Mouse (Mus musculus) hindbrain, embryonic 16.5 days (tissue): ENCODE data around the gene Abhd17b. TPM values are rescaled to one million over a fixed set of nuclear protein-coding genes. Genes with fewer than 3 reads are reported as not detected.

Source experiments
- ATAC-seq: fragments of 200-750 bp; cut with Nextera tagmentation; 2 replicates; pipeline ENCODE4 v1.8.0; 2017; ENCODE audit warnings: moderate TSS enrichment, moderate library complexity
- H3K27ac ChIP-seq: fragments of 300-500 bp; sonication (generic); 2 replicates; pipeline ENCODE4 v1.5.1; 2014; ENCODE audit warnings: low read depth, mild to moderate bottlenecking, control low read depth, low read length, moderate library complexity
- H3K27me3 ChIP-seq: fragments of 300-500 bp; sonication (generic); replicated peaks from 2 replicates; pipeline ENCODE4 v1.6.1; 2014; ENCODE audit warnings: low read length; ENCODE audit not compliant: control insufficient read depth, insufficient read depth
- H3K36me3 ChIP-seq: fragments of 300-500 bp; sonication (generic); 2 replicates; pipeline ENCODE4 v1.6.1; 2014; ENCODE audit warnings: mild to moderate bottlenecking, low read length, moderate library complexity, mixed read lengths; ENCODE audit not compliant: control insufficient read depth, insufficient read depth
- H3K4me1 ChIP-seq: fragments of 300-500 bp; sonication (generic); 2 replicates; pipeline ENCODE4 v1.6.1; 2014; ENCODE audit warnings: low read depth, low read length; ENCODE audit not compliant: control insufficient read depth, insufficient read depth
- H3K4me2 ChIP-seq: fragments of 300-500 bp; sonication (generic); 2 replicates; pipeline ENCODE4 v1.6.1; 2014; ENCODE audit warnings: mild to moderate bottlenecking, low read length, control low read depth, moderate library complexity
- H3K4me3 ChIP-seq: fragments of 300-500 bp; sonication (generic); 2 replicates; pipeline ENCODE4 v1.5.1; 2014; ENCODE audit warnings: mild to moderate bottlenecking, low read length, control low read depth, moderate library complexity
- H3K9ac ChIP-seq: fragments of 300-500 bp; sonication (generic); 2 replicates; pipeline ENCODE4 v1.6.1; 2014; ENCODE audit warnings: low read depth, mild to moderate bottlenecking, control low read depth, low read length, moderate library complexity
- H3K9me3 ChIP-seq: fragments of 300-500 bp; sonication (generic); 2 replicates; pipeline ENCODE4 v1.6.1; 2014; ENCODE audit warnings: mild to moderate bottlenecking, low read length, moderate library complexity; ENCODE audit not compliant: control insufficient read depth
- WGBS: fragments of 180-500 bp; shearing (Covaris S2); extraction: QIAGEN DNeasy Blood & Tissue Kit; methylation state at CpG from one replicate; pipeline ENCODE4 v1.1.7; 2014; 5-methylcytosine and 5-hydroxymethylcytosine counted together
- polyA plus RNA-seq: library from polyadenylated mRNA; unstranded; fragments of >200 nt; fragmentation: Nextera tagmentation; extraction: Ambion mirVana; gene quantifications from 2 replicates; pipeline ENCODE4 v1.2.1, GENCODE M21; 2015

Gene Abhd17b
- polyA plus RNA-seq, 1 experiment from 2014 or later = 27.6 TPM

DNA sequence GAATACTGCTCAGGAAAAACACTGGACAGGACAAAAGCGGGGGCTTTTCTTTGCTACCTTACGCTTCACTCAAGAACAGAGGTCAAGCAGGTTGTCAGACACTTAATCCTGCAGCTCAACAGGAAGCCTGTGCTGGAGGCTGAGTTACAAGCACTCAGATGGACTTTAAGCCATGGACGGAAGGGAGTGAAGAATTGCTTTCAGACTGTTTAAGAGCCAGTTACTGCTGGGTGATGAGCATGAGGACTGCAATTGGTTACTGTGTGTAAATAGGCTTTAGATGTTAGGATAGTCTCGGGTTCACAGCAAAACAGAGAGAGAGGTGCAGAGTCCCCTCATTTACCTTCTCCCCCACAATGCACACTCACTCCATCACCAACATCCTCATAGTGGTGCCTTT is 7.7 kb upstream of the Abhd17b start:
- no peaks in the 10 kb centered on the region for H3K36me3 ChIP-seq
- no peak for ATAC-seq
- H3K27me3 ChIP-seq = no peaks in the 10 kb centered on the region
- 83% methylated on average over 4 of the region's 4 CpGs for WGBS
- H3K4me1 ChIP-seq = no peaks in the 10 kb centered on the region
- H3K27ac ChIP-seq = no peak overlapping the region
- H3K4me2 ChIP-seq = no peak overlapping the region
- no peak overlapping the region for H3K4me3 ChIP-seq
- H3K9ac ChIP-seq = no peak overlapping the region
- H3K9me3 ChIP-seq = no peaks in the 10 kb centered on the region

DNA sequence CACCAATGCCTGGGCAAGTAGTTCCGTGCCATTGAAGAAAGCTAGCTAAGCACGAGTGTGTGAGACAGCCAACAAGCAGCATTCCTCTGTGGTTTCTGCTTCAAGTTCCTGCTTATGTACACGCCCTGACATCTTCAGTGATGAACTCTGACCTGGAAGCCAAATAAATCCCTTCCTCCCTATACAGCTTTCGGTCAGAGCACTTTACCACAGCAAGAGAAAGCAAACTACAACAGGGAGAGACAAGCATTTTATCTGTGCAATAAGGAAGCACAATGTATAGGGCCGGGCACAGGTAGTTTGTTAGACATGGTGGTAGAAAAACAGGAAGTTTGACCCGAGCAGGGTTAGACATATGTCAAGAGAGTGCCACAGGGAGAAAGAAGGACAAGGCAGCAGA is 6.8 kb upstream of the Abhd17b start:
- no peak for ATAC-seq
- H3K4me2 ChIP-seq = no peak overlapping the region
- H3K9ac ChIP-seq = no peak overlapping the region
- H3K36me3 ChIP-seq = no peaks in the 10 kb centered on the region
- no peaks in the 10 kb centered on the region for H3K9me3 ChIP-seq
- no peak overlapping the region for H3K27ac ChIP-seq
- H3K4me1 ChIP-seq = no peaks in the 10 kb centered on the region; the same call in 1 of the 2 replicates
- WGBS = 91% methylated on average over 6 of the region's 6 CpGs
- H3K27me3 ChIP-seq = no peaks in the 10 kb centered on the region
- H3K4me3 ChIP-seq = no peak overlapping the region

DNA sequence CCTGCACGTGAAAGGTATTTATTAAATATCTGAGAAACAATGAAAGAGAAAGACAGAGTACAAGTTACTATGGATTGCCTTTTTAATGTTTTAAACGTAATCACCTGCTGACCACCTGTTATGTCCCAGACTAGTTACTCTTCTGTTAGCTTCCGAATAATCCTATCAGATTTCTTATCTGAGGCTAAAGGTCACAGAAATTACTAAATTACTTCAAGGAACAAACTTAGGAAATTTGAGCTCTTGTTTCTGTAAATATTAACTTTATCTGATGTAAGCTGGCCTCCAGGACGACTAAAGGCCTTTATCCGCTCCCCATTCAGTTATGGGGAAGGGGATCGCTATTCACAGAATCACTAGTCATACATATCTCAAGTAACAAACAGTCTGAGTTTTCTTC is 1.3 kb upstream of the Abhd17b start:
- Histone ChIP-seq H3K4me3 (peak overlapping the region; percentile 97), H3K4me2 (peak overlapping the region; percentile 67), H3K9ac (peak overlapping the region; percentile 96), H3K4me1 (peaks cover 21% of the 10 kb centered on the region), H3K9me3 (no peaks in the 10 kb centered on the region), H3K27me3 (no peaks in the 10 kb centered on the region), H3K36me3 (no peaks in the 10 kb centered on the region), H3K27ac (no peak overlapping the region)
- 55% methylated on average over 6 of the region's 6 CpGs for WGBS
- ATAC-seq = no peak

DNA sequence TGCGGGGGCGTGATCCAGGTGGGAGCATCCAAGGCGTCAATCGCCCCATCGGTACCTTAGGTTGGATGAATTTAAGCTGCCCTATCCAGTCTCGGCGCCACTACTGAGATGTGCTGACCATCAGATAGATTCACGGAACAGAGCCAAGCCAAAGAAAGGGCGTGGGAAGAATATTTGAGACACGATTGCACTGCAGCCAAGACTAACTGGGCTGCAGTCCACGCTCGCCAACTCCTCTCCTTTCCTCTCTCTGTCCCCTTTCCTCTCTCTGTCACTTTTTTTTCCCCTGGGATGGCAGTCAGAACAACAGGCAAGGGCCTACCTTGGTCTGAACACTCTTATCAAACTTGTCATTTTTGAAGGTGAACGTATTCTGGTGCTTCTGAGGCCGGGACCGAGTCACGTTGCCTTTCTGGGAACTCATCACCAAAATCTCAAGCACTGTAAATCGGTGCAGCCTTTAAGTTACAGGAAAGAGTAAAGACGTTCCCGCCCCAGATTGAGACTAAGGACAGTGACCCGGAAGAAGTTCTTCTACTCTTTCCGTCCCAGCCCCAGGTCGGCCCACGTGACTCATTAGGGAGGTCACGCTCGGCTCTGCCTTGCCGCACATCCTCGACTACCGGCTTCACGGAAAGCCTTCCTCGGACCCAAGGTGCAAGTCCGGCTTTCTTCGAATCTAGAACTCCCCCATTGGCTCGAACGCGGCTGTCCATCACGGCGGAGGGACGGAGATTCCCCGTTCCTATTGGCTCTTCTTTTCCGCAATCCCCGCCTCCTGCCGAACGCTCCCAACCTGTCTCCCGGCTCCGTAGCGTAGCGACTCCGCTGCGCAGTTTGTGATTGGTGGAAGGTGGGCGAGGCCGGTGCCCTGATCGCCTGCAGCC is 457 bp upstream of the Abhd17b start, which contains the start of gene 1110059E24Rik:
Gene 1110059E24Rik, minus strand, starts transcription at position 692 of the 887 bp plus-strand sequence.
- 6% methylated on average over 52 of the region's 52 CpGs for WGBS
- Histone ChIP-seq H3K4me1 (peaks cover 21% of the 10 kb centered on the region), H3K27me3 (no peaks in the 10 kb centered on the region)

DNA sequence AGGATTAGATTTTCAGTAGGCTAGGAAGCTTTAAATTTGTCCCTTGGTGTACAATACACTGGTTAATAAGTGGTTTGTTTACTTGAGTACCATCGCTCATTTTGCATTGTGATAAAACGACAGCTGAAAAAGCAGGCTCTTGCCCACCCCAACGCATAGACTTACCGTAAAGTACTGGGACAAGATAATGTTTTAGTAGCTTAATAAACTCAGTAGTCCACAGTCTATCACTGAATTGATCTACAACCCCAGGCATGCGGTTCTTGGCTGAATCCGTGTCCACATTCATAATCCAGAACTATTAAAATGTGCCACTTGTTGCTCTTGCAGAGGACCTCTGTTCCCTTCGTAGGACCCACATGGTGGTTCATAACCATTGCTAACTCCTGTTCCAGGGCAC is 1.8 kb downstream of the Abhd17b start:
- peak overlapping the region; percentile 97 for H3K4me3 ChIP-seq
- no peaks in the 10 kb centered on the region for H3K27me3 ChIP-seq
- peak overlapping the region; percentile 49 for H3K4me2 ChIP-seq
- ATAC-seq = no peak
- H3K4me1 ChIP-seq = peaks cover 21% of the 10 kb centered on the region
- H3K36me3 ChIP-seq = no peaks in the 10 kb centered on the region
- peak overlapping the region; percentile 41 for H3K9ac ChIP-seq
- WGBS = 46% methylated on average over 7 of the region's 7 CpGs
- no peaks in the 10 kb centered on the region for H3K9me3 ChIP-seq
- no peak overlapping the region for H3K27ac ChIP-seq

More for the DNA sequence above, 457 bp upstream of the Abhd17b start, which contains the start of gene 1110059E24Rik:
- peak within 1 kb of the TSS; percentile 97 for H3K4me3 ChIP-seq
- no peaks in the 10 kb centered on the region for H3K9me3 ChIP-seq
- H3K36me3 ChIP-seq = no peaks in the 10 kb centered on the region
- peak within 1 kb of the TSS; percentile 99 for H3K27ac ChIP-seq
- ATAC-seq = peak; percentile 99
- H3K4me2 ChIP-seq = peak within 1 kb of the TSS; percentile 67
- H3K9ac ChIP-seq = peak within 1 kb of the TSS; percentile 96

DNA sequence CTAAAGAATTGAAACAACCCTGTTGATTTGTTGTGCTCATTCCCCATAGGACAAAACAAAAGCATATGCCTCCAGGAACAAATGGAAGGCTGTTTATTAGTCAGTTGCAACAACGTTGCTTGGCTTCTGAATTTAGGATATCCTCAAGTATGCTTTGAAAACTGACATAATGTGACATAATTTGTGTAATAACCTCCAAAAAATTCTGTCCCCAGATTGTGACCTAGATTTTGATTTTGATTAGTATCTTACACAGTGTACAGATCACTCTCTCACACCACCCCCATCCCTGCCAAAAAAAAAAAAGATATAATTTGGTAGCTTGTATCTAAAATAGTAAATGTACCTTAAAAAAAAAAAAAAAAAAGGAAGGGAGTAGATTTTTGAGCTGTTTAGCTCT is 7.7 kb downstream of the Abhd17b start:
- no peak overlapping the region for H3K4me3 ChIP-seq

DNA sequence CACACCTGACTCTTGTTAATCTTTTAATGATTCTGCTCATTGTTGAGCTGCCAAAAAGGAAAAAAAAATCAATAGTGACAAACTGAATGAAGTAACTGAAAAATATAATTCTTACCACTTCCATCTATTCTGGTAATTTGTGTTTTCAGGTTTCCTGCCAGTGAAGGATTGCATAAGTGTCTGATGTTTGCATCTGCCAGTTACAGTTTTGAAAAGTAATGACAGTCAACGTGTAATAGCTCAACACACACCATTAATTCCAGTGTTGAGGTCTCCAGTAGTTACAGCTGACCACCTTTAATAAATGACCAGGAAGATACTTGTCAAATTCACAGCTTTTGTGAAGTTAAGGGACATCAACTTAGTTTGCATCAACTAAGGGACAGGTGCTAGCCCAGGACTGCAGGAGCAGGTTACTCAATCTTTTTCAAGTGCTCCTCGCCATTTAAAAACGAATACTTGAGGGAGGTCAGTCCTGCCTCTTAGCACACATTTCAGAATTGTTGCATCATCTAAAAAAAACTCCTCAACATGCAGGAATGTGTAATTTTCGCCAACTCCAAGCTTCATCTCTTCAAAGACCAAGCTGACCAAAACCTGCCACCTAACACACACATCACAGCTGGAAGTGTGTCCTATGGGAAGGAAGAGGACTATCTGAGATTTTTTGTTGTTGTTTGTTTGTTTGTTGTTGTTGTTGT is 10.9 kb downstream of the Abhd17b start:
- H3K4me1 ChIP-seq = no peaks in the 10 kb centered on the region
- ATAC-seq = no peak
- no peak overlapping the region for H3K4me3 ChIP-seq
- no peaks in the 10 kb centered on the region for H3K27me3 ChIP-seq
- H3K27ac ChIP-seq = no peak overlapping the region
- no peaks in the 10 kb centered on the region for H3K36me3 ChIP-seq
- no peak overlapping the region for H3K9ac ChIP-seq
- no peaks in the 10 kb centered on the region for H3K9me3 ChIP-seq
- whole genome bisulfite sequencing = 93% methylated on average over 4 of the region's 4 CpGs
- H3K4me2 ChIP-seq = no peak overlapping the region

More for the DNA sequence above, 7.7 kb downstream of the Abhd17b start:
- no peaks in the 10 kb centered on the region for H3K36me3 ChIP-seq
- H3K4me2 ChIP-seq = no peak overlapping the region
- no peak overlapping the region for H3K27ac ChIP-seq
- H3K4me1 ChIP-seq = peaks cover 4% of the 10 kb centered on the region
- no peaks in the 10 kb centered on the region for H3K27me3 ChIP-seq
- no peaks in the 10 kb centered on the region for H3K9me3 ChIP-seq
- WGBS = 64% methylated on average over 1 of the region's 1 CpGs
- no peak overlapping the region for H3K9ac ChIP-seq
- no peak for ATAC-seq

DNA sequence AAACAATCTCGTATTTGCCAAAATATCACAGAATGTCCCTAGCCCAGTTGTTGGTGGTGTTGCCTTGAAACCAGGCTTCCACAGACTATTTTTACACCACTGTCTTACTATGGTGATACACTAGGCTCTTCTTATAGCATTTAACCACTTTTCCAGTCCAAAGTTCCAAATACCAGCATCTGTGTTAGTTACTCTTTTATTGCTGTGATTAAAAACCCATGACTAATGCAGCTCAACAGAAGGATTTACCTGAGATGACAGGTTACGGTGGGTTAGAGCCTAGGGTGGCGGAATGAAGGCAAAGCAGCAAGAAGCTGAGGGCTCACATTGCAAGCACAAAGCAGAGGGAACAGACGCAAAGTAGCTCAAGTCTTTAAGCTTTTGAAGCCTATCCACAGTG is 16.7 kb downstream of the Abhd17b start:
- H3K4me2 ChIP-seq = no peak overlapping the region
- H3K36me3 ChIP-seq = no peaks in the 10 kb centered on the region
- H3K27me3 ChIP-seq = no peaks in the 10 kb centered on the region
- WGBS = 91% methylated on average over 4 of the region's 4 CpGs
- no peak overlapping the region for H3K4me3 ChIP-seq
- 0 out of 2 replicates have a peak, but pooled peaks cover 3% of the 10 kb centered on the region for H3K9me3 ChIP-seq
- no peak overlapping the region for H3K27ac ChIP-seq
- no peak for ATAC-seq
- H3K9ac ChIP-seq = no peak overlapping the region
- H3K4me1 ChIP-seq = no peaks in the 10 kb centered on the region
